Mouse (Mus musculus): ENCODE measurements around the gene Fuca1. TPM values are rescaled to one million over a fixed set of nuclear protein-coding genes. Genes with fewer than 3 reads are reported as not detected.

Fuca1 gene
- 57.7 and 172 TPM in 2 replicates for polyA plus RNA-seq (2011; ENCODE audit: insufficient read depth, insufficient read length, low replicate concordance, missing spikeins)

DNA sequence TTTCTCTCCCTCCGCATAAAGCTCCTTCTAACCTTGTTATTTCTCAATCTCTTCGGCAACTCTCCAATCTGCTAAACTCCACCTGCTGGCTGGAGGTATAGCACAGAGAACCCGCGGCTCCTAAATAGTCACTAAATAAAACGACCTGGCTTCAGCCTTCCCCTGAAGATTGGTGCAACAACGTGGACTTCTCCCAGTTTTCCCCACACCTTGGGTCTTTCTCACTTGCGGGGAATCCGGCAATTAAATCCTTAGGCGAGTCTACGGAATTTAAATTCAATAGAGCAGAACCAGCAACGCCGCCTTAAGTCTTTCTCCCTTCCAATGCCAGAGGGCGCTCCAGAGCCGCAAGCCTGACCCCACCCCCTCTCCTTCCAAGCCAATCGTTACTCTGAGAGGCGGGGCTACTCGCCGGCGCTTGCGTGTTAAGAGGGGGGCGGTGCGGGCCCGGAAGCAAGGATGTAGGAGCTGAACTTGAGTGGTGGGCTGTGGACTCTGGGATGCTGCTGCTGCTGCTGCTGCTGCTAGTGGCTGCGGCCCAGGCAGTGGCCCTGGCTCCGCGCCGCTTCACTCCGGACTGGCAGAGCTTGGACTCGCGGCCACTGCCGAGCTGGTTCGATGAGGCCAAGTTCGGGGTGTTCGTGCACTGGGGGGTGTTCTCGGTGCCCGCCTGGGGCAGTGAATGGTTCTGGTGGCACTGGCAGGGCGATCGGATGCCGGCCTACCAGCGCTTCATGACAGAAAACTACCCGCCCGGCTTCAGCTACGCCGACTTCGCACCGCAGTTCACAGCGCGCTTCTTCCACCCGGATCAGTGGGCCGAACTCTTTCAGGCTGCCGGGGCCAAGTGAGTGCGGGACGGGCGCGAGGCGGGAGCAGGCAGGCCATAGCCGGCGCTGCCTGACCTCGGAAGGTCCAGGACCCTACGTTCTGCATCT lies at the start of gene Fuca1:
Gene Fuca1 (plus strand): TSS at position 432 of the 938 bp plus-strand sequence.
- H3K4me3 ChIP-seq (replicated peaks; ENCODE audit: control insufficient read depth, low read depth, low read length): peak within 1 kb of the TSS; percentile 97
- peak within 1 kb of the TSS; percentile 71 for H3K27ac ChIP-seq (ENCODE audit: control insufficient read depth, insufficient read depth, low read depth, low read length, poor library complexity)
- WGBS: under 1% methylated on average over 60 of the region's 60 CpGs
- TF ChIP-seq CTCF (IDR thresholded peaks at IDR 0.05; ENCODE audit: control insufficient read depth, insufficient read depth, low read length): peak; percentile 82
- TF ChIP-seq POLR2A (IDR thresholded peaks at IDR 0.05; ENCODE audit: borderline replicate concordance, control insufficient read depth, low read depth, low read length): peak; percentile 67; the same call in 1 of the 2 replicates
- H3K4me1 ChIP-seq (ENCODE audit: control insufficient read depth, insufficient read depth, low read length): peaks cover 6% of the 10 kb centered on the region

DNA sequence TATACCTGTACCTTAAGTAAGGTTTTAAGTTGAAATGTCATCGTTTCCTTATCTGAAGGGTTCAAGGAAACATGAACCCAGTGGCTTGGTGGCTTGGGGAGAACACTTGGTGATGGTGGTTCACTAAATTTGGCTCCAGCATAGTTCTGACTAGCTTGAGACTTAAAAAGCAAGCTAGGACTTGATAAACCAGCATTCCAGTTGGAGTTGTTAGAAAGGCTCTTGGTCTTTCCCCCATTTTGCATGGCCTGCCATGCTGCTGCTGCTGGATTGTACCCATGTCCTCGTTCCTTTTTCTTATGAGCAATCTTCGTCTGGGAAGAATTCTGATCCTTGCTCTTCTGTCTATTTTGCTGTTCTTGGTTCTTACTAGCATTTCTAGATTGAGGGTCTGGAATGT lies 48.5 kb upstream of the Fuca1 start:
- Histone ChIP-seq H3K4me1 (ENCODE audit: control insufficient read depth, insufficient read depth, low read length) (peaks cover 9% of the 10 kb centered on the region), H3K27ac (ENCODE audit: control insufficient read depth, insufficient read depth, low read depth, low read length, poor library complexity) (no peak overlapping the region), H3K4me3 (replicated peaks; ENCODE audit: control insufficient read depth, low read depth, low read length) (no peak overlapping the region)
- WGBS: 28% methylated on average over 3 of the region's 3 CpGs
- TF ChIP-seq POLR2A (IDR thresholded peaks at IDR 0.05; ENCODE audit: borderline replicate concordance, control insufficient read depth, low read depth, low read length): no peak
- no peak for TF ChIP-seq CTCF (IDR thresholded peaks at IDR 0.05; ENCODE audit: control insufficient read depth, insufficient read depth, low read length)

DNA sequence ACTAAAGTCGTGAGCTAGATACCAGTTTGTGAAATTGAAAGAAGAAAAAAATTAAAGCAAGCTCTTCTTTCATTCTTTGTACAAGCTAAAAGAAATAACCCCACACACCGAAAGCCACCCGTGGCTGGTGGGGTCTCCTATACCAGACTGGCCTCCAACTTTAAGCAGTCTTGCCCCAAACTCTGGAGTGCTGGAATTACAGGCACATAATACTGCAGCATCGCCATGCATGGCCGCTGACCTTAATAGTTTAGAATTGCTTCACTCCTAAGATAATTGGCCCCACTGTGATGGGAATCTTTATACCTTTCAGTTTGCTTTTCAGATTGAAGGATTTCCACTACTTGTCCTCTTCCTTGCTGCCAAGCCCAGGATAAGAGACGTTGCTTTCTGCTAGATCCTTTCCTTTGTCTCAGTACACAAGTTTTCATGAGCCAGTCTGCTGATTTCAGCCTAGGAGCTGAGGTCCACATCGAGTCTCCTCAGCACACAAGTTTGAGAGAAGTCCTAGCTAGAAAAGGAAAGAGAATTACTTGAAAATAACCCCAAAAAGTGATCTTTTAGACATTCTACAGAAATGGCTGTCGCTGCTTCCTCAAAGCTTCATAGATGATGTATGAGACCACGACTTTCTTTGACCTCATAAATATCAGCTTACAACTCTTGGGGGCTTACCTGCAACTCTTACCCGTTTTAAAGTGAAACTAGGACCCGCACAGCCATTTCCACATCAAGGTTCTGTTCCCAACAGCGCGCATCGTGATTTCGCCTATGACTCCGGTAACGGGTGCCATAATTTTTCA lies 47.7 kb upstream of the Fuca1 start:
- TF ChIP-seq POLR2A (IDR thresholded peaks at IDR 0.05; ENCODE audit: borderline replicate concordance, control insufficient read depth, low read depth, low read length) (no peak), CTCF (IDR thresholded peaks at IDR 0.05; ENCODE audit: control insufficient read depth, insufficient read depth, low read length) (no peak)
- peaks cover 10% of the 10 kb centered on the region for H3K4me1 ChIP-seq (ENCODE audit: control insufficient read depth, insufficient read depth, low read length)
- H3K27ac ChIP-seq (ENCODE audit: control insufficient read depth, insufficient read depth, low read depth, low read length, poor library complexity): peak overlapping the region; percentile 99
- 5% methylated on average over 17 of the region's 17 CpGs for WGBS
- peak overlapping the region; percentile 73 for H3K4me3 ChIP-seq (replicated peaks; ENCODE audit: control insufficient read depth, low read depth, low read length)

DNA sequence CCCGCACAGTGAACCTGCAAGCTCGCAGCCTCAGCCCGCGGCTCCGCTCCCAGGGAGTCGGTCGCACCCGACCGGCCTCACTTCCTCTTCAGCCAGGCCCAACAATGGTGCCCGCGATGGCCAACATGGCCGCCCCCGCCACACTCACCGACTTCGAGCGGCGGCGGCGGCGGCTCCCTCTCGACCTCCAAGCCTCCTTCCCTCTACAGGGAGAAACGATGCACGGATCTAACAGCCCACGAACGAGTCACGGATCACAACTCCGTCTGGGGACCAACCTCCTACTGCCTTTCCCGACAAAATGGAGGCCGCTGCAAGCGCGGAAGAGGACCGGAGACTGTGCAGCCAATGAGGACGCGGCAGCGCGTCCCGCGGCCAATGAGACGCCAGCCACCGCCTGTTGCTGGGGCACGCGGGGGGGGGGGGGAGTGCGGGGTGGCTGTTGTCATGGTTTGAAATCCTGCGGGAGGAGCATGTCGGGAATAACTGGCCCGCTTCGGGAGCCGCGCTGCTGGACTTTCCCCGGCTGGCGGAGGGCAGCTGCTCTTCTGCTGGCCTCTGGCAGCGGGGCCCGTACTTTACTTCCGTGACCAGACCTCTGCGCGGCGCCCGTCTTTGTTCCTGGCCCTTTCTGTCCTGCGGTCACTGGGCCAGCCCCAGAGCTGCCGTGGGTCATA lies 46.9 kb upstream of the Fuca1 start, which contains the start of gene Pnrc2:
Gene Pnrc2 (minus strand): TSS at position 325 of the 677 bp plus-strand sequence.
- peak within 1 kb of the TSS; percentile 99 for H3K27ac ChIP-seq (ENCODE audit: control insufficient read depth, insufficient read depth, low read depth, low read length, poor library complexity)
- H3K4me3 ChIP-seq (replicated peaks; ENCODE audit: control insufficient read depth, low read depth, low read length): peak within 1 kb of the TSS; percentile 73
- WGBS: under 1% methylated on average over 59 of the region's 60 CpGs
- TF ChIP-seq CTCF (IDR thresholded peaks at IDR 0.05; ENCODE audit: control insufficient read depth, insufficient read depth, low read length) (no peak), POLR2A (IDR thresholded peaks at IDR 0.05; ENCODE audit: borderline replicate concordance, control insufficient read depth, low read depth, low read length) (peak; percentile 73)
- peaks cover 10% of the 10 kb centered on the region for H3K4me1 ChIP-seq (ENCODE audit: control insufficient read depth, insufficient read depth, low read length)

DNA sequence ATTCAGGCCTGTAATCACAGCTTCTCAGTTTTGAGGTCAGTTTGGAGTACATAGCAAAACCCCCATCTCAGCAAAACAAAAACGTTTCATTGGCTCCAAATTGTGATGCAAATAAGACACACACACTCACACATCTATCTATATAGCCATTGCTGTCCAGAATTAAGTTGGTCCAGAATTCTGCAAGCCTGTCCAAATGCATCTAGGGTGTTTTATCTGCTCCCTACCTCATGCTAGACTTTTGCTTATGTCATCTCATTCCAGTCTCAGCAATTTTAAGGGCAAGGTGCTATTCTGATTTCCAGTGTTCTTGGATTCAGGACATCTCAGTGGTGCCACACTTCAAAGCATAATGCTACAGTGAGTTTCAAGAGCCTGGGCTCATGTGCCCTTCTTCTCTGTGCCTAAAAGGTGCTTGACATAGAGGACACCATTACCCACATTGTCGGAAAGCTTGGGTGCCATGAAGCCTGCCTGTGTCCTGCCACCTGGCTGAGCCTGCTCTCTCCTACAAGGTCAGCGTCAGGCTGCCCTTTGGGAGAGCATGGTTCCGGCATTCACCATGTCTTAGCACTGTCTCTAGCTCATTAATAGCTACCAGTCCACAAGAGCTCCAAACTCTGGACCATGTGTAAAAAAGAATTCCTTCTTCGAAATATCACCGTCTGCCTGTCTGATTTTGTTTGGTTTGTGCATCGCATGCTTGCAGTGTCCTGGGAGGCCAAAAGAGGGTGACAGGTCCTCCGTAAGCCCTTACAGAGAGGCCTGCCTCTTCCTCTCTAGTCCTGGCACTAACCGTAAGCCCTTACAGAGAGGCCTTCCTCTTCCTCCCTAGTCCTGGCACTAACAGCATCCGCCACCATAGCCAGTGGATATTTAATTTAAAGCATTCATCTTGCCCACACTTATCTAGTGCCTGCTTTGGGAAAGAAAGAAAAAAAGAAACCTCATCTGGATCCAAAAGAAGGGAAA lies 45.7 kb upstream of the Fuca1 start:
- no peak overlapping the region for H3K4me3 ChIP-seq (replicated peaks; ENCODE audit: control insufficient read depth, low read depth, low read length)
- TF ChIP-seq POLR2A (IDR thresholded peaks at IDR 0.05; ENCODE audit: borderline replicate concordance, control insufficient read depth, low read depth, low read length) (no peak), CTCF (IDR thresholded peaks at IDR 0.05; ENCODE audit: control insufficient read depth, insufficient read depth, low read length) (no peak)
- H3K27ac ChIP-seq (ENCODE audit: control insufficient read depth, insufficient read depth, low read depth, low read length, poor library complexity): peak overlapping the region; percentile 84
- WGBS: 47% methylated on average over 10 of the region's 10 CpGs
- H3K4me1 ChIP-seq (ENCODE audit: control insufficient read depth, insufficient read depth, low read length): peaks cover 10% of the 10 kb centered on the region

DNA sequence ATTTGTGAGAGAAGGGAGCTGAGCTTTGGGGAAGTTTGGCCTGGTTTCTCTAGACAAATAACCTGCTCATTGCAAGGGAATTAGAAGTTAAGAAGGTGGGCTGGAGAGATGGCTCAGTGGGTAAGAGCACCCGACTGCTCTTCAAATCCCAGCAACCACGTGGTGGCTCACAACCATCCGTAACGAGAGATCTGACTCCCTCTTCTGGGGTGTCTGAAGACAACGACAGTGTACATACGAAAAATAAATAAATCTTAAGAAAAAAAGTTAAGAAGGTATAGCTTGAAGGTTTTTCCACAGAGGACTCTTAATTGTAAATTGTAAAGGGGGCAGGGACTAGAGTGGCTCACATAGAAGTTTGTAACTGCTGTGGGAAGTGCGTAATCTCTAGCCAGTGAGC lies 45.0 kb upstream of the Fuca1 start:
- TF ChIP-seq CTCF (IDR thresholded peaks at IDR 0.05; ENCODE audit: control insufficient read depth, insufficient read depth, low read length): no peak
- TF ChIP-seq POLR2A (IDR thresholded peaks at IDR 0.05; ENCODE audit: borderline replicate concordance, control insufficient read depth, low read depth, low read length): no peak
- H3K4me3 ChIP-seq (replicated peaks; ENCODE audit: control insufficient read depth, low read depth, low read length): no peak overlapping the region
- peaks cover 10% of the 10 kb centered on the region for H3K4me1 ChIP-seq (ENCODE audit: control insufficient read depth, insufficient read depth, low read length)
- WGBS: 17% methylated on average over 7 of the region's 7 CpGs
- H3K27ac ChIP-seq (ENCODE audit: control insufficient read depth, insufficient read depth, low read depth, low read length, poor library complexity): peak overlapping the region; percentile 84

Measured in bone marrow, adult 2 months (tissue).